Mouse (Mus musculus): ENCODE measurements at regions not wholly inside any gene's neighbourhood (a gene's known extent, or its start where the extent isn't known, plus 50 kb on each side); places are given as distances from the start of the nearest gene placed in this dataset.
A peak's percentile ranks its signal among the peaks of the same experiment; 100 is the strongest.

- no peaks in the 10 kb centered on the region for H3K27me3 ChIP-seq (ENCODE audit: control insufficient read depth in 1 of 2, insufficient read depth in 2 of 2, low read length in 2 of 2)
- no peak for TF ChIP-seq MAFK (IDR thresholded peaks at IDR 0.05; ENCODE audit: borderline replicate concordance, low read depth, low read length)
- TF ChIP-seq RAD21 (IDR thresholded peaks at IDR 0.05; ENCODE audit: low read depth, low read length): peak; percentile 29
- no peak for TF ChIP-seq USF2 (IDR thresholded peaks at IDR 0.05; ENCODE audit: borderline replicate concordance in 1 of 2, insufficient read depth in 1 of 2, low read depth in 1 of 2, low read length in 2 of 2)
- no peak for TF ChIP-seq NRF1 (IDR thresholded peaks at IDR 0.05; ENCODE audit: insufficient read depth, low read depth, low read length, poor library complexity, severe bottlenecking)
- TF ChIP-seq MEF2A (IDR thresholded peaks at IDR 0.05; ENCODE audit: extremely low read depth, insufficient replicate concordance, low read depth, low read length, poor library complexity, severe bottlenecking): no peak
- TF ChIP-seq CTCF (IDR thresholded peaks at IDR 0.05 in 2 of 3, conservative IDR thresholded peaks at IDR 0.05 in 1 of 3; ENCODE audit: control insufficient read depth in 1 of 3, insufficient read depth in 1 of 3, low read depth in 2 of 3, low read length in 3 of 3, poor library complexity in 1 of 3, severe bottlenecking in 1 of 3): peak; percentile 27 to 42 (median 36); a peak in 5 of 6 replicates
- peak; percentile 43 for TF ChIP-seq SMC3 (IDR thresholded peaks at IDR 0.05; ENCODE audit: low read depth, low read length)
- TF ChIP-seq POLR2AphosphoS5 (IDR thresholded peaks at IDR 0.05; ENCODE audit: borderline replicate concordance, low read depth, low read length): no peak
- no peak for TF ChIP-seq NELFE (IDR thresholded peaks at IDR 0.05; ENCODE audit: low read depth, low read length)
- TF ChIP-seq CHD2 (IDR thresholded peaks at IDR 0.05; ENCODE audit: low read length): no peak
- no peak for TF ChIP-seq BHLHE40 (IDR thresholded peaks at IDR 0.05; ENCODE audit: borderline replicate concordance, low read depth, low read length)
- peak; percentile 49 for TF ChIP-seq ZC3H11A (IDR thresholded peaks at IDR 0.05; ENCODE audit: low read depth, low read length)
- TF ChIP-seq CHD1 (IDR thresholded peaks at IDR 0.05; ENCODE audit: low read depth, low read length): no peak
- H3K9ac ChIP-seq (ENCODE audit: control insufficient read depth, low read depth, low read length, poor library complexity, severe bottlenecking): no peak overlapping the region
- no peaks in the 10 kb centered on the region for H3K36me3 ChIP-seq (ENCODE audit: control insufficient read depth in 1 of 2, insufficient read depth in 2 of 2, low read length in 2 of 2)
- H3K4me3 ChIP-seq (ENCODE audit: control insufficient read depth in 1 of 2, insufficient read depth in 1 of 2, low read depth in 2 of 2, low read length in 2 of 2): no peak overlapping the region
- DNase-seq (ENCODE audit: low read depth, low spot score): peak; percentile 16
- H3K9me3 ChIP-seq (replicated peaks; ENCODE audit: insufficient read depth, low read length): no peaks in the 10 kb centered on the region
- H3K4me1 ChIP-seq (ENCODE audit: control insufficient read depth in 1 of 2, insufficient read depth in 2 of 2, low read length in 2 of 2): no peaks in the 10 kb centered on the region
- H3K79me2 ChIP-seq (ENCODE audit: control insufficient read depth, insufficient read depth, low read length, poor library complexity): no peaks in the 10 kb centered on the region
- H3K27ac ChIP-seq (ENCODE audit: control insufficient read depth, low read depth, low read length): no peak overlapping the region
Measured at GRCm38 (mm10) chr12:82089288-82089687, 79.8 kb upstream of the Sipa1l1 start.

GRCm38 (mm10) chr12:82093317-82093716 lies 75.8 kb upstream of the Sipa1l1 start:
- Histone ChIP-seq H3K27ac (ENCODE audit: control insufficient read depth, low read depth, low read length) (no peak overlapping the region), H3K27me3 (ENCODE audit: control insufficient read depth in 1 of 2, insufficient read depth in 2 of 2, low read length in 2 of 2) (no peaks in the 10 kb centered on the region; a peak in 1 of 4 replicates), H3K9me3 (replicated peaks; ENCODE audit: insufficient read depth, low read length) (no peaks in the 10 kb centered on the region), H3K9ac (ENCODE audit: control insufficient read depth, low read depth, low read length, poor library complexity, severe bottlenecking) (no peak overlapping the region), H3K79me2 (ENCODE audit: control insufficient read depth, insufficient read depth, low read length, poor library complexity) (no peaks in the 10 kb centered on the region), H3K4me3 (ENCODE audit: control insufficient read depth in 1 of 2, insufficient read depth in 1 of 2, low read depth in 2 of 2, low read length in 2 of 2) (no peak overlapping the region), H3K4me1 (ENCODE audit: control insufficient read depth in 1 of 2, insufficient read depth in 2 of 2, low read length in 2 of 2) (no peaks in the 10 kb centered on the region), H3K36me3 (ENCODE audit: control insufficient read depth in 1 of 2, insufficient read depth in 2 of 2, low read length in 2 of 2) (no peaks in the 10 kb centered on the region)
- TF ChIP-seq ZMIZ1 (IDR thresholded peaks at IDR 0.05; ENCODE audit: low read depth, low read length) (no peak), SMC3 (IDR thresholded peaks at IDR 0.05; ENCODE audit: low read depth, low read length) (no peak), CTCF (IDR thresholded peaks at IDR 0.05 in 2 of 3, conservative IDR thresholded peaks at IDR 0.05 in 1 of 3; ENCODE audit: control insufficient read depth in 1 of 3, insufficient read depth in 1 of 3, low read depth in 2 of 3, low read length in 3 of 3, poor library complexity in 1 of 3, severe bottlenecking in 1 of 3) (no peak), UBTF (IDR thresholded peaks at IDR 0.05; ENCODE audit: borderline replicate concordance, insufficient read depth, low read depth, low read length) (no peak), TBP (IDR thresholded peaks at IDR 0.05; ENCODE audit: low read depth, low read length) (no peak), MAZ (IDR thresholded peaks at IDR 0.05; ENCODE audit: low read depth, low read length) (no peak), RCOR1 (IDR thresholded peaks at IDR 0.05; ENCODE audit: low read depth, low read length) (no peak)
- no peak for DNase-seq (ENCODE audit: low read depth, low spot score)

All from MEL (cell line).